Mouse (Mus musculus) heart, postnatal 0 days (tissue): ENCODE results near the gene Ky.

ENCODE experiments used
- CTCF ChIP-seq: IDR thresholded peaks from 2 replicates; pipeline ENCODE4 v1.5.1; 2016; ENCODE audit warnings: antibody characterized with exemption, control low read depth, low read depth
- EP300 ChIP-seq: IDR thresholded peaks from 2 replicates; pipeline ENCODE4 v1.6.1; 2016; ENCODE audit warnings: antibody characterized with exemption, low read depth

GRCm38 (mm10) chr9:102528106-102528505, 22.6 kb downstream of the Ky start:
- TF ChIP-seq CTCF: no peak
- TF ChIP-seq EP300: no peak
